Mouse (Mus musculus): ENCODE measurements around the gene Ppp2r5c. TPM values are rescaled to one million over a fixed set of nuclear protein-coding genes. Genes with fewer than 3 reads are reported as not detected.
A peak's percentile ranks its signal among the peaks of the same experiment; 100 is the strongest.

Ppp2r5c gene
- polyA plus RNA-seq, 1 experiment = 65.3 TPM

GRCm38 (mm10) chr12:110511856-110512433 is 65.0 kb downstream of the Ppp2r5c start:
- DNase-seq (ENCODE audit: low spot score) = no peak

DNA sequence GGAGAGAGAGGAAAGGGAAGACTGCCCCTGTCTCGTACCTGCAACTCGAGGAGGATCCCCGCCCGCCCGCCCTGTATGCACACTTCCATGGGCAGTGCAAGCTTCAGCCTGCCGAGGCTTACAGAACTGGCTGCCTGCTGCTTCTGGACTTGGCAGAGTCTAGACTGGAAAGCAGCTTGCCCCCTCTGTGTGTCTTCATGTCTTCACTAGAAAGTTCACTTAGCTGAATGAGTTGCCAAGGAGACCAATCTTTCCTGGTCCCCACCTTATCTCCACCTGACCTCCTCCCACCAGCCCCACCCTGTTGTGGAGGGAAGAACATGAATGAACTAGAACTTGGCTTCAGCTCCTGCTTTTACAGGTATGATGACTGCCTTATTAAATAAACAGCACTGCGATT is 66.0 kb downstream of the Ppp2r5c start:
- DNase-seq (ENCODE audit: low spot score) = no peak

GRCm38 (mm10) chr12:110515676-110516075 is 68.8 kb downstream of the Ppp2r5c start:
- DNase-seq (ENCODE audit: low spot score) = no peak

DNA sequence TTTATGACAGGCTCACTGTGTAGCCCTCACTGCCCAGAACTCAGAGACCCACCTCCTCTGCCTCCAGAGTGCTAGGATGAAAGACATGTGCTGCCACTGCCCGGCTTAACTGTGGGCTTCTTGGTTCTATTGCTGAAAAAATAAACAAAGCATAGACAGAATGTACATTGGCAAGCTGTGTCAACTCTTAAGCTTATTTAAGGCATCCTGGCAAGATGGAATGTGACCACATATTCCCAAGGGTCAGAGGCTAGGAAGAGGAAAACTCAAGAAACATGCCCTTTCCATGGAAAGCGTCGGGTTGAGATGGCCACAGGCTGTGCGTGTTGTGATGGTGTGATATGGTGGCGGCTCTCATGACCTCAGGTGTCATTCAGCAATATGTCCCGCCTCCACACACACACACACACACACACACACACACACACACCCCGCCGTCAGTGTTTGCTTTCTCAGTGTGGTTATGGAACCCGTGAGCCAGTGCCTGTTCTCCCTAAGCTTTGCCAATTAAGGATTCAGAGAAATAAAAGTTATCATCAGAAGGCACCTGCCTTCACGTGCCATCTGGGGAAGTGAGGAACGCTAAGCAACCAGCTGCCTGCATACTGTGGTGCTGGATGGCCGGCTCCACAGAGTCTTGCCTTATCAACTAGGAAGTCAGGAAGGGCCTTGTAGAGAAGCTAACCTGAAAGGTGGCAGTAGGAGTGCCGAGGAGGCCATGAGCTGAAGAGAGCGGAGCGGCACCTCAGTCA is 73.5 kb downstream of the Ppp2r5c start:
- DNase-seq (ENCODE audit: low spot score) = peak; percentile 15

DNA sequence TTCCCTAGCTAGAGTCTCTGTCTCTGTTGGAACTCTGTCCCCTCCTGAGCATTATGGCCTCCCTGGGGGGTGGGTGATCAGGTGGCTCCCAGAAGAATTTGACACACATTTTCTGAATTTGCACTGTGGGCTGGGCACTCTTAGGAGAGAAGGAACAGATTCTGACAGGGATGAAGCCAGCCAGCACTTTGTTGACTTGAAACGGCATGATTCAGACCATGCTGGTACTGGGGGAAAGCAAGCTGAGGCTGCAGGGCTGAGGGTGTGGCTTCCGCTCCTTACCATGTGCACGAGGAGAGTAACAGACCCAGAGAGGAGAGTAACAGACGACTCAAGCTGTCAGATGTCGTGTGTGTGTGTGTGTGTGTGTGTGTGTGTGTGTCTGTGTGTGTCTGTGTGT is 76.6 kb downstream of the Ppp2r5c start:
- DNase-seq (ENCODE audit: low spot score) = peak; percentile 21

GRCm38 (mm10) chr12:110532711-110533110 is 85.8 kb downstream of the Ppp2r5c start:
- no peak for DNase-seq (ENCODE audit: low spot score)

GRCm38 (mm10) chr12:110533151-110533550 is 86.2 kb downstream of the Ppp2r5c start:
- DNase-seq (ENCODE audit: low spot score) = no peak

- DNase-seq (ENCODE audit: low spot score) = no peak
Measured at GRCm38 (mm10) chr12:110533832-110534231, 86.9 kb downstream of the Ppp2r5c start.

- peak; percentile 19 for DNase-seq (ENCODE audit: low spot score)
Measured at GRCm38 (mm10) chr12:110535361-110535760, 88.4 kb downstream of the Ppp2r5c start.

DNA sequence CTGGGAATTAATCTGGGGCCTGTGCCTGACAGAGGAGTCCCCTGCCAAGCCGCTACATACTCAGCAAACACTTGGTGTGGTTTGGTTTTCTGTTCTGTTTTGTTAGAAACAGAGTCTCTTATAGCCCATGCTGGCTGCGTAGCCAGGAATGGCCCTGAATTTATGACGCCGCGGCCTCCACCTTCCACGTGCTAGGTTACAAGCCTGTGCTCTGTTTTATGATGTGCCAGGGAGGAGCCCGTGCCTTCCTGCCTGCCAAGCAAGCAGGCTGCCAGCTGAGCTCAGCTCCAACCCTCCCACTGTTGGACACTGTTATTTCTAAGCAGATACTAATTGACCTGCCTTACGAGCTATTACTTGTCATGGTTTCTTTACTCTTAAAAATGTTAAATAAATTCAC is 90.8 kb downstream of the Ppp2r5c start:
- no peak for DNase-seq (ENCODE audit: low spot score)

GRCm38 (mm10) chr12:110539346-110539745 is 92.4 kb downstream of the Ppp2r5c start:
- DNase-seq (ENCODE audit: low spot score) = no peak

GRCm38 (mm10) chr12:110539798-110540197 is 92.9 kb downstream of the Ppp2r5c start:
- no peak for DNase-seq (ENCODE audit: low spot score)

DNA sequence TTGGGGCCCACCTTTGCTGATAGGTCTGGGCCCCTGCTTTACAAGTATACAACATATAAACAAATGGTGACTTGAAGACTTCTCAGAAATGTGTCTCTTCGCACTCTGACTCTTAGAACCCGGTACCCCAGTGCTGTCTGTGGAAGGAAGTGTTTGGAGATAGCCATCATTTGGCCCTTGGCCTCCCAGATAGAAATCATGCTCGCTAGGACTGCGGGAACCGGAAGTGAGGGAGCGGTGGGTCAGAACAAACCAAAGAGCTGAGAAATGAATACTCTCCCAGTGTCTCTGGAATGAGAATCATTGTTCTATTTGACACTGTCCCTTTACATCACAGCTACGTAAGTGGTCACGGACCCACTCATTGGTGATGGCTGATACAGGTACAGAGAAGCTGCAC is 93.4 kb downstream of the Ppp2r5c start:
- no peak for DNase-seq (ENCODE audit: low spot score)

- DNase-seq (ENCODE audit: low spot score) = no peak
Measured at GRCm38 (mm10) chr12:110541001-110541400, 94.1 kb downstream of the Ppp2r5c start.

DNA sequence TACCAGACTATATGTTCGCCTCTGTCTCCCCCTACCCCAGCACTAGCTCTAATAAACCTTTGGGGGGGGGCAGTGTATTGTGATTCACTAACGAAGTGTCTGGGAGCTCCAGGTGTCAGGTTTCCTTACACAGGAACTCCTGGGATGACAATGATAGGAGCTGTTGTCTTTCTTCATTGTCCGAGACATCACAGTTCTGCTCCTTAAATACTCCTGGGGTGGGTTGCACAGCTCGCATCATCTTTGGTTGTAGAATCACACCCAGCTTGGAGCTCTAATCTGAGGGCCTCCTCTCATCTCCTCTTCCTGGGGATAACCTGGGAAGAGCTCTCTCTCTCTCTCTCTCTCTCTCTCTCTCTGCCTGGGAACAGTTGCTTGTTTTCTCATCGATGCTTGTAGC is 94.6 kb downstream of the Ppp2r5c start:
- no peak for DNase-seq (ENCODE audit: low spot score)

DNA sequence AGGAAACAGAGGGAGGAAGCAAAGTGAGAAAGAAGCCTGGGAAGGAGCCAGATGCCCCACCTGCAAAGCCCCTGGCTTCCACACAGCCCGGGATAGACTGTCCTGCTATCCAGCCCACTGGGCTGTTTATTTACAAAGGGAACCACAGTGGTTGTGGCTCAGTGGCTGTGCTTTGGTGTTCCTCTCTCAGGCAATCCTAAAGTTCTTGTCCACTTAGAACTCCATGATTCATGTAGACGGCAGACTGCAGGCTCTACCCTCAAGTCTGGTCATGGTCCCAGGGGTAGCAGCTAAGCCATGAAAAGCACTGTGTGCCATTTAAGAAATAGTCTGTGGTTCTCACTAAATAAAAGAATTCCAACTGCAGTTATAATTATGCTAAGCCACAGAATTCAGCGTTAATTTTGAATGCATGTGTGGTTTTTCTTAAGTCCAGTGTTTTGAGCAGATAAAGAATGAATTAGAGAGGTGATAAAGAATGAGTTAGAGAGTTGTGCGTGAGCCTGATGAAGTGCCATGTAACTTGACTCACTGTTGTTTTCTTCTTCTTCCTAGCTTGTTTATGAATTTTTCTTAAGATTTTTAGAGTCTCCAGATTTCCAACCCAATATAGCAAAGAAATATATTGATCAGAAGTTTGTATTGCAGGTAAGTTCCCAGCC is 98.3 kb downstream of the Ppp2r5c start:
- DNase-seq (ENCODE audit: low spot score) = no peak

DNA sequence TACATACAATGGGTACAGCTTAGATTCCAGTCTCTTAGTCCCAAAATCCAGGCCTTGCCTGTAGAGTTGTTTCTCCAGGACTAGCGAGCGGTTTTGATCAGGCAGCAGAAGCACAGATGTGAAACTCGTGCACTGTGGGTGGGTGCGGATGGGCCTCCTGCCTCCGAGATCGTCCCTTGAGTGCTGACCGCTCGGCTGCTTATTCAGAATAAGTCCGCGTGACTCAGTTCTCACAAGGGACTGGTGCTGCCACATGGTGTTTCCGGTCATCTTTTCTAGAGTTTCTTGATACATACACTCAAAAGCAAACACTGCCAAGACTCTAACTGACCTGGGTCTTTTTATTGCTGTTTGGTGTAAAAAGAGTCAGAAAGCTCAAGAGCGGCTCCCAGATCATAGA is 100.7 kb downstream of the Ppp2r5c start:
- no peak for DNase-seq (ENCODE audit: low spot score)

GRCm38 (mm10) chr12:110549437-110550112 is 102.7 kb downstream of the Ppp2r5c start:
- DNase-seq (ENCODE audit: low spot score) = no peak

- no peak for DNase-seq (ENCODE audit: low spot score)
Measured at GRCm38 (mm10) chr12:110550364-110550763, 103.4 kb downstream of the Ppp2r5c start.

- no peak for DNase-seq (ENCODE audit: low spot score)
Measured at GRCm38 (mm10) chr12:110552113-110552512, 105.2 kb downstream of the Ppp2r5c start.

DNA sequence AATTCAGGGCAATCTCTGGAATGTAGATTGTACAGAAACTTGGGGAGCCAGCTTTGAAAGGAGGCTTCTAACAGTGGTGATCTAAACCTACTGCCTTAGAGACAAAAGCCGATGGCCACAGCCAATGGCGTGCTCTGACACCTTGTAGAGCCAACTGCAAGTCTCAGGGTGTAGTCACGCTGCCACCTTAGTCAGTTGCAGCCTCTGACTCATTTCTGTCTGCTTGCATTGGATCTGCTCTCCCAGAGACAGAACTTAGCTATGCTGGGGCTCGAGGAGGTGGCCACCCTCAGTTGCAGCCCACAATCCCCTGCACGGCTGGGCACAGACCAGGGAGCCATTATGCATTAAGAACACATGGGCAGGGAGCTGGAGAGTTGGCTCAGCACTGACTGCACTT is 106.4 kb downstream of the Ppp2r5c start:
- DNase-seq (ENCODE audit: low spot score) = no peak

- no peak for DNase-seq (ENCODE audit: low spot score)
Measured at GRCm38 (mm10) chr12:110555536-110556240, 108.8 kb downstream of the Ppp2r5c start.

Measured in urinary bladder, adult 2 months (tissue).